Mouse (Mus musculus): Measurements from ENCODE around the gene Grip1. TPM values are rescaled to one million over a fixed set of nuclear protein-coding genes. Genes with fewer than 3 reads are reported as not detected.

The Grip1 gene
- polyA plus RNA-seq, 1 experiment from 2014 or later: 4.1 TPM

DNA sequence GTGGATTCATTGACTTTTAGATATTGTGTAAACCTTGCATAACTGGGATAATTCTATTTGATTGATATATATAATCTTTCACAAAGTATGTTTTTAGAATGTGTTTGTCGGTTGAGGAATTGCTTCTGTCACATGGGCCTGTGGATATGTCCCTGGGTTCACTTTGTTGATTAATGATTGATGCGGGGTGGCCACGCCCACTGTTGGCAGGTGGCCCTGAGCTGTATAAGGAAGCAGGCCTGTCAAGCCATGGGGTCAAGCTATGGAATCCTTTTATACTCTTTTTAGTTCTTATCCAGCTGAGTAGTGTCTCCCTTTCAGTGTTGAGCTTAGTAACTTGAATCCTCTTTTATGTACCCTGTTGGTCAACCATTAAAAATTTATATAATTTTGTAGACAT, 72.1 kb downstream of the Grip1 start:
- ATAC-seq (replicated peaks; ENCODE audit: low FRiP score): no peak
- no peaks in the 10 kb centered on the region for H3K36me3 ChIP-seq
- H3K27ac ChIP-seq: no peak overlapping the region
- 74% methylated on average over 3 of the region's 3 CpGs for WGBS
- H3K9me3 ChIP-seq (replicated peaks): no peaks in the 10 kb centered on the region
- no peaks in the 10 kb centered on the region for H3K27me3 ChIP-seq
- H3K9ac ChIP-seq: no peak overlapping the region
- no peak overlapping the region for H3K4me2 ChIP-seq
- no peaks in the 10 kb centered on the region for H3K4me1 ChIP-seq
- no peak overlapping the region for H3K4me3 ChIP-seq (replicated peaks)

DNA sequence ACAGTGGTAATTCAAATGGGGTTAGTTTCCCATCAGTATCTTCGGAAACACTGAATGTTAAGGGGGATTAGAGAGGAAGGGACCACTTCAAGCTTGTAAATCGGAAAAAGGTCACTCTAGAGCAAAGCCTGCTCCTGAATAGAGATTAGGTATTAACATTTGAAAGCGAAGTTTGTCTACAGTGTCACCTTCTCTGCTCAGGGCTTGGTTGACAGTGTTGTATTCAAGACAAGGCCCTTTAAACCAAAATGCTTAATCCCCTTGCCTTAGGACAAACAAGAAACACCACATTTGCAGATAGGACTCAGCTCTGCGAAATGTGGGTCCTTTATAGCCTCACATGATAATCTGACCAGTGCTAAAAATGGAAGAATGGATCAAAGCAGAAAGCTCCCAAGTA, 81.2 kb downstream of the Grip1 start:
- no peaks in the 10 kb centered on the region for H3K36me3 ChIP-seq
- 82% methylated on average over 4 of the region's 4 CpGs for WGBS
- no peak overlapping the region for H3K4me2 ChIP-seq
- ATAC-seq (replicated peaks; ENCODE audit: low FRiP score): no peak
- no peak overlapping the region for H3K9ac ChIP-seq
- H3K4me1 ChIP-seq: no peaks in the 10 kb centered on the region
- no peak overlapping the region for H3K4me3 ChIP-seq (replicated peaks)
- H3K9me3 ChIP-seq (replicated peaks): no peaks in the 10 kb centered on the region
- no peak overlapping the region for H3K27ac ChIP-seq
- H3K27me3 ChIP-seq: no peaks in the 10 kb centered on the region

DNA sequence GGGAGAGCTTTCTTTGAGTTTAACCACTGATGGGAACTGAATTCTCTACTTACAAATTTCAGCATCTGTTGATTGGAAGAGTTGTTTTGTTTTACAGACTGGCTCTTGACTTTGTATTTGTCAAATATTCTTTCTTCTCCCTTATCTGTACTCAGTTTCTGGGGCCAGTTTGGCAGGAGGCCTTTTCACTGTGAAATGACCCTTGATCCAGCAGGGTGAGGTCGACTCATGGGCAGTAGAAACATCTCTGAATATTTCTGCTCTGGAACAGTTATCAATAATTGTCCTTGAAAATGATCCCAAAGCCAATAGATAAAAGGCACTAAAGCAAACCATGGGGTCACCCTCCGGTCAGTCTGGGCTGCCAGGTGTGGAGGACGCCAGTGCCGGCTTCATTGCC, 88.0 kb downstream of the Grip1 start:
- Histone ChIP-seq H3K27ac (no peak overlapping the region), H3K4me2 (no peak overlapping the region), H3K27me3 (no peaks in the 10 kb centered on the region), H3K4me3 (replicated peaks) (no peak overlapping the region), H3K9ac (no peak overlapping the region), H3K9me3 (replicated peaks) (no peaks in the 10 kb centered on the region), H3K4me1 (no peaks in the 10 kb centered on the region), H3K36me3 (no peaks in the 10 kb centered on the region)
- 89% methylated on average over 4 of the region's 4 CpGs for WGBS
- no peak for ATAC-seq (replicated peaks; ENCODE audit: low FRiP score)

DNA sequence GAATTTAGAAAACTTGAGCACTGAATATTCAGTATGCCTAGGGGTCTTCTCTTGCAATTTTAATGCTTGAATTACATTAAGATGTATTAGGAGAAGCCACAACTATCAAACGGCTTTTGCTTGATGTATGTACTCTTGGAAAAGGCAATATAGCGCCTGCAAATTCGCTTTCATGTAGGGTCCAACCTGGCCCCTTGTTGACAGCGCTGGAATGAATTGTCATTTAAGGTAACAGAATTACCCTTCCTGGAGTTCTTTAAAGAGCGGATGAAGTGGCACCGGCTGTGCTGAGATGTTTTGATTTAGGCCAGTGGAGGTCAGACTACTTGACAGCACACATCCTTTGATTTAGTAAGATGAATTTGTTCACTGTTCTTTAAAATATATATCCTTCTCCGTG, 90.1 kb downstream of the Grip1 start:
- WGBS: 36% methylated on average over 7 of the region's 7 CpGs
- no peak overlapping the region for H3K27ac ChIP-seq
- no peaks in the 10 kb centered on the region for H3K36me3 ChIP-seq
- H3K4me1 ChIP-seq: no peaks in the 10 kb centered on the region
- no peak overlapping the region for H3K4me3 ChIP-seq (replicated peaks)
- no peak overlapping the region for H3K9ac ChIP-seq
- no peaks in the 10 kb centered on the region for H3K9me3 ChIP-seq (replicated peaks)
- no peaks in the 10 kb centered on the region for H3K27me3 ChIP-seq
- H3K4me2 ChIP-seq: no peak overlapping the region
- no peak for ATAC-seq (replicated peaks; ENCODE audit: low FRiP score)

DNA sequence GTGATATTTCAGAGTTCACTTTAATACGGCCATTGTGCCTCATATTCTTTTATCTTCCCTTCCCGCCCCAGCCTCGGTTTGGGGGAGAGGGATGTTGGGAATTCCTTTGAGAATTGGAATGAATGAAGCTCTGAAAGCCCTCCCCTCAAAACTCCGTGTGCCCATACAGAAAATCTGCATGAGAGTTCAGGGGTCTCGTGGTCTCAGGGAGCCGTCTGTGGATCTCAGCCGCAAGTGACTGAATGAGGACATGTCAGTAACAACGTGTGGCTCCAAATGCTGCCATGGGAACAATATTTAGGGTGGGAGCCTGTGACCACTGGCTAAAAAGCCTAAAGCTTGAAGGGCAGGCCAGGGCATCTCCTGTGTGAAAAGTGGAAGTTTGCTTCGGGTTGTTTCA, 91.1 kb downstream of the Grip1 start:
- Histone ChIP-seq H3K4me3 (replicated peaks) (no peak overlapping the region), H3K4me1 (no peaks in the 10 kb centered on the region), H3K9me3 (replicated peaks) (no peaks in the 10 kb centered on the region)

DNA sequence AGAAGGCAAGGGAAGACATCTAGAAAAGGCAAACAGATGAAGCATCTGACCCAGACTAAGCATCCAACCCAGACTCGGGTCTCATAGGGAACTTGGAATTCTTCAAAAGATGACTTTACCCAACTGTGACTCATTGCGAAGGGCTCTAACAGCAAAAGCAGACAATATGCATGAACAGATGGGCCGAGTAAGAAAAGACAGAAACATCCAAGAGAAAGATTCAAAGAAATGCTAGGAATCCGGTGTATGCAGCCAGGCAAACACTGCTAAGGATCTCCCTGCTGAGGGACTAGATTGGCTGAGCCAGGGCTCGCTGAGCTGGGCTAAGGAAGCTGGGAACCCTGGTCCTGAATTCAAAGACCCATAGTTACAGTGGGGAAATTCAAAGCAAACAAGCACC, 94.2 kb downstream of the Grip1 start:
- H3K27ac ChIP-seq: no peak overlapping the region
- H3K27me3 ChIP-seq: no peaks in the 10 kb centered on the region
- no peak overlapping the region for H3K4me2 ChIP-seq
- H3K4me1 ChIP-seq: no peaks in the 10 kb centered on the region
- no peak for ATAC-seq (replicated peaks; ENCODE audit: low FRiP score)
- no peaks in the 10 kb centered on the region for H3K9me3 ChIP-seq (replicated peaks)
- WGBS: 87% methylated on average over 5 of the region's 5 CpGs
- no peak overlapping the region for H3K4me3 ChIP-seq (replicated peaks)
- H3K9ac ChIP-seq: no peak overlapping the region
- no peaks in the 10 kb centered on the region for H3K36me3 ChIP-seq

More for the DNA sequence above, 91.1 kb downstream of the Grip1 start:
- ATAC-seq (replicated peaks; ENCODE audit: low FRiP score): no peak
- WGBS: 72% methylated on average over 9 of the region's 9 CpGs
- Histone ChIP-seq H3K9ac (no peak overlapping the region), H3K27ac (no peak overlapping the region), H3K27me3 (no peaks in the 10 kb centered on the region), H3K36me3 (no peaks in the 10 kb centered on the region), H3K4me2 (no peak overlapping the region)

DNA sequence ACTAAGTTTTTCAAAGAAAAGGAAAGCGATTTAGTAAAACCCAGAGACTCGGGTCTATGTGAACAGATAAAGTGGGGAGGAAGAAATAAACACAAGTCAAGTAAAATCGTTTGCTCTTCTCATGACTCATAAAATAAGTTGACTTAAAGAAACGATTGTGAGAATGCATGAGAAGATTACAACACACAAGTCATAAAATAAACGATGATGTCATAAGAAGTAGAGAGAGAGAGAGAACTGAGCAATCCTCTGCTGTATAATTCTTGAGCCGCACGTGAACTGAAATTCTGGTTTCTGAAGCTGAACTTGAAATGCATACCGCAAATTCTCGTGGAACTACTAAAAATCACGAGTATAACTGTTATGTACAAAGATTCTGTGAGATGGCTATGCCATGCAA, 95.1 kb downstream of the Grip1 start:
- Histone ChIP-seq H3K36me3 (no peaks in the 10 kb centered on the region), H3K27ac (no peak overlapping the region), H3K4me2 (no peak overlapping the region), H3K4me3 (replicated peaks) (no peak overlapping the region), H3K27me3 (no peaks in the 10 kb centered on the region), H3K9me3 (replicated peaks) (no peaks in the 10 kb centered on the region), H3K4me1 (no peaks in the 10 kb centered on the region), H3K9ac (no peak overlapping the region)
- WGBS: 85% methylated on average over 10 of the region's 10 CpGs
- ATAC-seq (replicated peaks; ENCODE audit: low FRiP score): no peak

DNA sequence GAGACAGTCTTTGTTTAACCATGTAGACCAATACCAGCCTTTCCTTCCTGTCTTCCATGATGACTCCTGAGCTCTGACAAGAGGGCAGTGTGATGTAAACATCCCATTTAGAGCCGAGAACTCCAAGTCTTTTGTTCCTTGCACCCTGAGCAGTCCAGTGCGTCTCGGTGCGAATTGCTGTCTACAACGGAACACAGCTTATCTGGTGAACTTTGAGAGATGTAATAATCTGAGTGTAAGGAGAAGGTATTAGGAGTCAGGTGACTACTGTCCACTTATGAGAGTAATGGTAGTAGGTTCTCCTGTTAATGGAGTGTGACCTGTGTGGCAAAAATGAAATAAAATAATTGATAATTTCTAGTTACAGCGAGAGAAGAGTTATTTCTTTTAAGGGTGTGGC, 97.0 kb downstream of the Grip1 start:
- H3K36me3 ChIP-seq: no peaks in the 10 kb centered on the region
- H3K9me3 ChIP-seq (replicated peaks): no peaks in the 10 kb centered on the region
- no peak for ATAC-seq (replicated peaks; ENCODE audit: low FRiP score)
- WGBS: 87% methylated on average over 6 of the region's 6 CpGs
- H3K4me3 ChIP-seq (replicated peaks): no peak overlapping the region
- H3K4me1 ChIP-seq: no peaks in the 10 kb centered on the region
- no peak overlapping the region for H3K9ac ChIP-seq
- H3K27me3 ChIP-seq: no peaks in the 10 kb centered on the region
- no peak overlapping the region for H3K4me2 ChIP-seq
- H3K27ac ChIP-seq: no peak overlapping the region

DNA sequence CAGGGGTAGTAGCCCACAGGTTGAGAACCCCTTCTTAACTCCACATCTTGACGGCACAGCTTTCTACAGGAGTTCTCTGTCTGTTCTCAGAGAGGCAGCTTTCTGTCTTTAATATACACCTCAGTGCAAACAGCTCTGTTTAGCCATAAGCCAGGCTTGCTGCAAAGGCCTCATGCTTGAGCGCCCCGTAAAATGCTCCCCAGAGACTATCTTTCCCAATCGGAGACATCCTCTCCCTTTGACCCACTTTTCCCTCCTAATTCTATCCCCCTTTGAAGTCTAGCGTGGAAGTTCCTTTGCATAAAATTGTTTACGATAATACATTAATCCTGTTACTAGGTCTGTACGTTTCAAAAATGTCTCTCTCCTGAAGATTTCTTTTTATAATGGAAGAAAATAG, 102.7 kb downstream of the Grip1 start:
- no peak for ATAC-seq (replicated peaks; ENCODE audit: low FRiP score)
- H3K27ac ChIP-seq: no peak overlapping the region

DNA sequence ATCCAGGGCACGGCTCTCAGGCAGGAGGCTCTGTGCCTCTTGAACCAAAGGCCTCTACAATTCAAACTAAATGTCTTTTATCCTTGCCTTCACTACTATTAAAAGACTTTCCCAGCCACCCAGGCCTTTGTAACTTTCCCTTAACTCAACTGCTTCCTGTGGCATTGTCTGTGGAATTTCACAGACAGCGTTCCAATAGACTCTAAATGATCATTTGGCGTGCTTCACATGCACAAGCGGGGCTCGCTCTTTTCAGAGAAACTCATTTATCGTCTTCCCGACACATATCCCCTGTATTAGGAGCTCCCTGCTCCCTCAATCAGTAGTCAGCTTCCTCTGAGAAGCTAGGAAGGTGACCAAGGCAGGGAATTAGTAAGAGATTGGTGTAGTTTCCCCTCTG, 104.8 kb downstream of the Grip1 start:
- Histone ChIP-seq H3K36me3 (no peaks in the 10 kb centered on the region), H3K9ac (no peak overlapping the region), H3K4me3 (replicated peaks) (no peak overlapping the region), H3K9me3 (replicated peaks) (no peaks in the 10 kb centered on the region), H3K27me3 (no peaks in the 10 kb centered on the region), H3K4me2 (no peak overlapping the region), H3K4me1 (no peaks in the 10 kb centered on the region), H3K27ac (no peak overlapping the region)
- no peak for ATAC-seq (replicated peaks; ENCODE audit: low FRiP score)
- 94% methylated on average over 7 of the region's 7 CpGs for WGBS

More for the DNA sequence above, 102.7 kb downstream of the Grip1 start:
- Histone ChIP-seq H3K27me3 (no peaks in the 10 kb centered on the region), H3K36me3 (no peaks in the 10 kb centered on the region), H3K9me3 (replicated peaks) (no peaks in the 10 kb centered on the region), H3K4me3 (replicated peaks) (no peak overlapping the region), H3K9ac (no peak overlapping the region), H3K4me1 (no peaks in the 10 kb centered on the region), H3K4me2 (no peak overlapping the region)
- 51% methylated on average over 7 of the region's 7 CpGs for WGBS

DNA sequence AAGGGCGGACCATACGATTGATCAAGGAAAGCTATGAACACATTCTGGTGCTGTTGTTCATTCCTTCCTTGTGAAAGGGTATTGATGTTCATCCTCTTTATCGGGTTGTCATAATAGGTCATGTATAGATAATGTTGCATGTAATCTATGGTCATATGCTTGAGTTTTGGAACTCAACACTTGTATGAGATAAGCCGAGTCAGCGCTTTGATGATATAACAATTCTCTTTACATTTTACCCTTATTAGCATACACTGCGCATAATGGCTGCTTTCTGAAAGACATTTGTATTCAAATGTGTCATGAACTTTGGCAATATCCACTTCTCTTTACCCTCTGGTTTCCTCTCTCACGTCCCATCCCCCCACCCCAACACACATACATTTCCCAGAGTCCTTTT, 111.2 kb downstream of the Grip1 start:
- Histone ChIP-seq H3K4me1 (no peaks in the 10 kb centered on the region), H3K27me3 (no peaks in the 10 kb centered on the region), H3K36me3 (no peaks in the 10 kb centered on the region), H3K9me3 (replicated peaks) (no peaks in the 10 kb centered on the region), H3K4me3 (replicated peaks) (no peak overlapping the region), H3K9ac (no peak overlapping the region), H3K27ac (no peak overlapping the region), H3K4me2 (no peak overlapping the region)
- WGBS: 95% methylated on average over 7 of the region's 7 CpGs
- no peak for ATAC-seq (replicated peaks; ENCODE audit: low FRiP score)

DNA sequence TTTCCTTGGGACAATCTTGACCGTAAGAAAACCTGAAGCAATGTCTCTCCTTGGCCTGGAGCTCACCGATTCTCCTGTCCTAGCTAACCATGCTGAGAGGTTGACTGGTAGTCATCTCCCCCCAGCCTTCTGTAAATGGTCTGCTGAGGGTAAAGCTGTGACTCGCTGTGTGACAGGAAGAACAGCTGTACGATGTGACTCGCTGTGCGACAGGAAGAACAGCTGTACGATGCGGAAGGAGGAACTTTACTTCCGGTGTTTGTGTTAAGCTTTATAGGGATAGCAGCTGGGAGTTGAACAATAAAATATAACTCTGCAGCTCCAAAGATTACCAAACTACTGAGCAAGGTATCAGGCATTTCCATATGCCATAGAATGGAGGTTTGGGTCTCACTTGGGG, 119.5 kb downstream of the Grip1 start:
- Histone ChIP-seq H3K9me3 (replicated peaks) (no peaks in the 10 kb centered on the region), H3K36me3 (no peaks in the 10 kb centered on the region), H3K9ac (no peak overlapping the region), H3K4me2 (no peak overlapping the region), H3K4me3 (replicated peaks) (no peak overlapping the region), H3K27me3 (no peaks in the 10 kb centered on the region), H3K27ac (no peak overlapping the region), H3K4me1 (no peaks in the 10 kb centered on the region)
- 66% methylated on average over 9 of the region's 9 CpGs for WGBS
- no peak for ATAC-seq (replicated peaks; ENCODE audit: low FRiP score)

DNA sequence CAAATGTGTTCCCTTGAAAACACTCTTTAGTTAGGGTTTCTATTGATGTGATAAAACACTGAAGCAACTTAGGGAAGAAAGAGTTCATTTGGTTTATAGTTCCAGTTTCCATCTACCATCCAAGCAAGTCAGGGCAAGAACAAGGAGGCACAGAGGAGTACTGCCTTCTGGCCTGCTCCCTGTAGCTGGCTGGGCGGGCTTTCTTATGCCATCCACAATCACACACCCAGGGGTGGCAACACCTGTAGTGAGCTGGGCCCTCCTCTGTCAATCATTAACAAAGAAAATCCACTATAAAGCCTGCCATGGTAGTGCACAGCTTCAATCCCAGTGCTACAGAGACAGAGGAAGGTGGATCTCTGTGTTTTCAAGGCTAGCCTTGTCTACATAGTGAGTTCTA, 122.2 kb downstream of the Grip1 start:
- Histone ChIP-seq H3K4me1 (no peaks in the 10 kb centered on the region), H3K9me3 (replicated peaks) (no peaks in the 10 kb centered on the region), H3K4me3 (replicated peaks) (no peak overlapping the region), H3K36me3 (no peaks in the 10 kb centered on the region), H3K9ac (no peak overlapping the region), H3K4me2 (no peak overlapping the region), H3K27me3 (no peaks in the 10 kb centered on the region), H3K27ac (no peak overlapping the region)
- 77% methylated on average over 1 of the region's 1 CpGs for WGBS
- no peak for ATAC-seq (replicated peaks; ENCODE audit: low FRiP score)
